25 mouse cellular contexts compared by ENCODE assay signal in genomic region chr5:141225243-141225642, GRCm38 (mm10).
"Had no signal": no experiment of that assay in that cellular context is flagged by ENCODE, and none has a peak within 500 bp of the region (broad histone marks: within the 10 kb centered on the region; RNA-seq: fewer than 3 reads in every experiment).

No protein-coding gene starts in this region.

- DNase-seq: gastrocnemius, postnatal 14 days; gastrocnemius, postnatal 36 days; heart, adult 18-20 months; heart, postnatal 14 days; heart, postnatal 36 days; kidney, adult 11 months; kidney, adult 2 months; kidney, adult 9 months; kidney, postnatal 14 days; kidney, postnatal 36 days; layer of hippocampus, adult 9-11 months; layer of hippocampus, postnatal 36 days; left cerebral cortex, postnatal 4 days had no signal

- H3K36me3 ChIP-seq: heart, embryonic 10.5 days; heart, embryonic 13.5 days; heart, embryonic 15.5 days; hindbrain, embryonic 13.5 days; hindbrain, embryonic 15.5 days; kidney, embryonic 15.5 days; limb, embryonic 13.5 days; limb, embryonic 15.5 days had no signal

- H3K27me3 ChIP-seq: heart, embryonic 15.5 days; hindbrain, embryonic 13.5 days; hindbrain, embryonic 15.5 days; kidney, embryonic 15.5 days; limb, embryonic 13.5 days; limb, embryonic 15.5 days had no signal

- ATAC-seq: hindbrain, postnatal 0 days; intestine, embryonic 16.5 days had no signal

- H3K4me1 ChIP-seq: heart, embryonic 15.5 days; hindbrain, embryonic 13.5 days; hindbrain, embryonic 15.5 days; kidney, embryonic 15.5 days; limb, embryonic 15.5 days had no signal

- H3K4me3 ChIP-seq: heart, embryonic 10.5 days; heart, embryonic 13.5 days; heart, embryonic 15.5 days; hindbrain, embryonic 13.5 days; hindbrain, embryonic 15.5 days; kidney, embryonic 15.5 days; limb, embryonic 13.5 days; limb, embryonic 15.5 days had no signal

- H3K9me3 ChIP-seq: heart, embryonic 10.5 days; heart, embryonic 13.5 days; heart, embryonic 15.5 days; hindbrain, embryonic 13.5 days; hindbrain, embryonic 15.5 days; kidney, embryonic 15.5 days; limb, embryonic 13.5 days; limb, embryonic 15.5 days had no signal

- H3K27ac ChIP-seq: heart, embryonic 10.5 days; heart, embryonic 13.5 days; heart, embryonic 15.5 days; hindbrain, embryonic 13.5 days; hindbrain, embryonic 15.5 days; hindbrain, postnatal 0 days; kidney, embryonic 15.5 days; kidney, postnatal 0 days; limb, embryonic 13.5 days; limb, embryonic 15.5 days; liver, embryonic 14.5 days had no signal

- H3K9ac ChIP-seq: heart, embryonic 13.5 days; heart, embryonic 15.5 days; hindbrain, embryonic 13.5 days; hindbrain, embryonic 15.5 days; kidney, embryonic 15.5 days; limb, embryonic 13.5 days; limb, embryonic 15.5 days; liver, embryonic 14.5 days had no signal

- H3K4me2 ChIP-seq: heart, embryonic 13.5 days; heart, embryonic 15.5 days; hindbrain, embryonic 13.5 days; hindbrain, embryonic 15.5 days; kidney, embryonic 15.5 days; limb, embryonic 13.5 days; limb, embryonic 15.5 days had no signal
